Mouse (Mus musculus) C2C12 (cell line): ENCODE results near the gene Tnrc6c. TPM values are rescaled to one million over a fixed set of nuclear protein-coding genes. Genes with fewer than 3 reads are reported as not detected.

Source experiments
- H3K27me3 ChIP-seq: one replicate; pipeline ENCODE4 v1.6.1; 2011; ENCODE audit not compliant: control insufficient read depth, insufficient read depth, insufficient read length
- H3K36me3 ChIP-seq: one replicate; pipeline ENCODE4 v1.6.1; 2011; ENCODE audit not compliant: control insufficient read depth, insufficient read depth
- H3K4me3 ChIP-seq: one replicate; pipeline ENCODE4 v1.5.1; 2011; ENCODE audit warnings: mild to moderate bottlenecking, control low read depth; ENCODE audit not compliant: poor library complexity, insufficient read depth, severe bottlenecking
- H3K79me2 ChIP-seq: one replicate; pipeline ENCODE4 v1.6.1; 2011; ENCODE audit not compliant: control insufficient read depth, insufficient read depth
- H3K79me3 ChIP-seq: one replicate; pipeline ENCODE4 v1.6.1; 2011; ENCODE audit warnings: low read depth, control low read depth
- H3ac ChIP-seq: one replicate; pipeline ENCODE3; 2011; ENCODE audit warnings: low read depth; ENCODE audit not compliant: control insufficient read depth, insufficient read length
- CEBPB ChIP-seq: IDR thresholded peaks from one replicate; pipeline ENCODE4 v1.6.1; 2011; ENCODE audit warnings: low read depth, mild to moderate bottlenecking, control low read depth, moderate library complexity
- CTCF ChIP-seq: IDR thresholded peaks from one replicate; pipeline ENCODE4 v1.5.1; 2011; ENCODE audit not compliant: control insufficient read depth, insufficient read depth, insufficient read length
- FOSL1 ChIP-seq: IDR thresholded peaks from one replicate; pipeline ENCODE4 v1.8.0; 2011; ENCODE audit warnings: mild to moderate bottlenecking, low read length; ENCODE audit not compliant: poor library complexity, insufficient read depth, severe bottlenecking
- MAX ChIP-seq: IDR thresholded peaks from one replicate; pipeline ENCODE4 v1.6.1; 2011; ENCODE audit warnings: mild to moderate bottlenecking, control low read depth
- MYOD1 ChIP-seq: IDR thresholded peaks from one replicate; pipeline ENCODE4 v1.6.1; 2011; ENCODE audit warnings: low read depth; ENCODE audit not compliant: control insufficient read depth, insufficient read length
- MYOG ChIP-seq: IDR thresholded peaks from one replicate; pipeline ENCODE4 v1.6.1; 2011; ENCODE audit not compliant: control insufficient read depth, insufficient read length; ENCODE audit errors: extremely low read depth
- USF1 ChIP-seq: IDR thresholded peaks from one replicate; pipeline ENCODE4 v1.6.1; 2011; ENCODE audit warnings: low read depth, mild to moderate bottlenecking, control low read depth, moderate library complexity
- polyA plus RNA-seq: library from polyadenylated mRNA; unstranded; fragments of >200 nt; fragmentation: generic; extraction: Trizol; gene quantifications from one replicate; pipeline ENCODE4 v1.2.1, GENCODE M21; 2012; ENCODE audit warnings: missing spikeins

The Tnrc6c gene
- polyA plus RNA-seq, 1 experiment, result 6.3 TPM

DNA sequence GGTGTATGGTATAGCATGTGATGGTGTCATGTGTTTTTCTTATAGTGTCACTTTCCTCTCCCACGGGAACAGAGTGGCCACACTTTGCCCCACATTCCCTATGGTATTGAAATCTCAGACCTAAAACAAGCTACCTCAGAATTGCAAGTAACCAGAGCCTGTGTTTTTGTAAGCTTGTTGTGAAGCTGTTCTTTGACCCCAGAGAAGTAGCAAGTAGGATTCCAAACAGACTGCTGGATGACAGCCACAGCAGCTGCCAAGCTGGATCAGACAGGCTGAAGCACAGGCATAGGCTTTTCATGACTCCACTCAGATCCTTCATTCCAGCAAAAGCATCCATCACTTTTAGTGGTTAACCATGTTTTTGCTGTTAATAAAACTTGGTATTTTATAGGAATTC lies 74.8 kb downstream of the Tnrc6c start:
- Histone ChIP-seq H3K79me3 (no peaks in the 10 kb centered on the region), H3K79me2 (no peaks in the 10 kb centered on the region), H3ac (no peak overlapping the region), H3K27me3 (no peaks in the 10 kb centered on the region), H3K36me3 (no peaks in the 10 kb centered on the region), H3K4me3 (no peak overlapping the region)
- TF ChIP-seq MYOD1 (peak; percentile 89), USF1 (peak; percentile 32), CTCF (no peak), CEBPB (no peak), MAX (no peak), FOSL1 (no peak), MYOG (no peak)

DNA sequence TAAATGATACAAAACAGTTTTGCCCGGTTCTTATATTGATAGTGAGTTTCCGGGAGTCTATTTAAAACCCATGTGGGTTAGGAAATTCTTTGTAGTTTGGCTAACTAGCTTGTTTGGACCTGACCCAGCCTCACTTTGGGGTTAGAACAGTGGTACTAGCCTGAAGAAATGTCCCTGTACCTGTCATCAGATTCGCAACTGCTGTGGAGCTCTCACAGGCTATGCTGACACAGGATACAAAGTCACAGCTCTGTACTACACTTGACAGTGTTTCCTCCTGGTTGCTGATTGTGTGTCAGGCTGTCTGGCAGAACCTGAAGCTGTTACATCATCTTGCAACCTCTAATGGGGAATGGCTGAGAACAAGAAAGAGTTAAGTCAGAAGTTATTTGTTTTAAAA lies 75.3 kb downstream of the Tnrc6c start:
- no peaks in the 10 kb centered on the region for H3K27me3 ChIP-seq
- no peak overlapping the region for H3ac ChIP-seq
- TF ChIP-seq USF1 (no peak), MAX (no peak), MYOD1 (no peak)
- no peak overlapping the region for H3K4me3 ChIP-seq
- no peaks in the 10 kb centered on the region for H3K79me3 ChIP-seq
- no peaks in the 10 kb centered on the region for H3K79me2 ChIP-seq
- H3K36me3 ChIP-seq, result no peaks in the 10 kb centered on the region

DNA sequence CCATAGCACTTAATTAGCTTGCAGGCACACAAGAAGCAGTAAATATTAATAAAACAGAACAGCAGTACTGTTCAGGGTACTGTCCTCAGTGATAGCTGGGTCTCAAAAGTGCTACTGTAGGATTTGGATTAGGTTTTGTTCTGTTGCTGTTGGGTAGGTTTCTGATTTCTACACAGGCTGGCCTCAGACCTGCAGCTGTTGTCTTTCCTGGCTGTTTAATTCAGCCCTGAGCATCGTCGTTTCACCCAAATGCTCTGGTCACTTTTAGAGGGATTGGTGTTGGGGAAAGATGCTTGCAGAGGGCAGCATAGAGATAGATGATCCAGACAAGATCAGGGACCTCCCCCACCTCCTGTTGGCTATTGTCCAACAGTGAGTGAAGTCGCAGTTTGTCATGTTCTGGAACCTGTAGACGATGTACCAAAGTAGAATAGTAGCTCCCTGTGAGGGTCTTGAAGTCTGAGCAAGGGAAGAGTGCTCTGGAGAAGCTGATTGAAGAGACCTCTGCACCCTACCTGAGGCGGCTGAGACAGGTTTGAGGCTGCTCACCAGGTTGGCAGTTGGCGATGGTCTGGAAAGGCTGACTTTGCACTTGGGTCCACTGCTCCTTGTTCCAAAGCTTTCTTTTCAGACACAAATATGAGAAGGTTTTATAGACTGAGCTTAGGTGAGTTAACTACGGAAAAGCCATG lies 75.9 kb downstream of the Tnrc6c start:
- Histone ChIP-seq H3K36me3 (no peaks in the 10 kb centered on the region), H3K79me3 (no peaks in the 10 kb centered on the region), H3K27me3 (no peaks in the 10 kb centered on the region), H3K79me2 (no peaks in the 10 kb centered on the region), H3K4me3 (no peak overlapping the region), H3ac (no peak overlapping the region)
- TF ChIP-seq FOSL1 (no peak), CEBPB (no peak), MYOG (no peak), MAX (no peak), MYOD1 (no peak), CTCF (no peak), USF1 (no peak)

DNA sequence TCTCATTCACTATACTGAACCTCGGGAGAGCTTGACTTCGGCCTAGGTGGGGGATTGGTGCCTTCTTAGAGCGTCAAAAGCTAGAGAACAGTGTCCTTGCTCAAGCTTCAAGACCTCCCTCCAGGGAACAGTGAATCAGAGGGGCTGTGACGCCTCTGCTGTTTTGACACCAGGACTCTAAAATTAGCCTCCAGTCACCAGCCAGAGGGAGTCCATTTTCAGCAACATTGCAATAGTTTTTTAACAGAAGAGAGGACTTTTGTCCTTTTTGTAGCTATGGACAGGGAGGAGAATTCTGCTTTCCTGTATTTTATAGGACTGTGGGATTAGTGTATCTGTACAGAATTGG lies 76.4 kb downstream of the Tnrc6c start:
- TF ChIP-seq MAX (no peak), MYOG (no peak), FOSL1 (no peak), CTCF (no peak), USF1 (no peak), MYOD1 (no peak), CEBPB (no peak)
- Histone ChIP-seq H3K79me3 (no peaks in the 10 kb centered on the region), H3K36me3 (no peaks in the 10 kb centered on the region), H3K79me2 (no peaks in the 10 kb centered on the region), H3ac (no peak overlapping the region), H3K27me3 (no peaks in the 10 kb centered on the region), H3K4me3 (no peak overlapping the region)

DNA sequence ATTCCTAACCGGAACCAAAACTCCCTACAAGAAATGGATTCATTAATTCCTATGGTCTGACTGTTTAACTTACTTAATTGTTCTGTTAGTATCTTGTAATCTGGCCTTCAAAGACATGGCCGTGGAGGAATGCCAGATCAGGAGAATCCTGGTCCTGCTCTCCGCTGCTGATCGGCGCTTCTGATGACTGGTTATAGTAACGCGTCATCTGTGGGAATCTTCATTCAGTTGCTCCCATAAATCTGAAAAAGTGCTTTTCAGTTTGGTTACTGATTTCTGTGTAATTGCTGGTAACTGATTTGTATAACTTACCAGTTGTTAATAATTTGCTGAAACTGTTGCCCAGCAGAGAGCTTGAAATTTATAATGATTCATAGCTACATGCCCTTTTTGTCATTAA lies 77.4 kb downstream of the Tnrc6c start:
- no peaks in the 10 kb centered on the region for H3K27me3 ChIP-seq
- TF ChIP-seq MAX (no peak), FOSL1 (no peak)
- H3ac ChIP-seq, result no peak overlapping the region
- no peak overlapping the region for H3K4me3 ChIP-seq
- no peaks in the 10 kb centered on the region for H3K79me2 ChIP-seq
- no peaks in the 10 kb centered on the region for H3K79me3 ChIP-seq
- H3K36me3 ChIP-seq, result no peaks in the 10 kb centered on the region

DNA sequence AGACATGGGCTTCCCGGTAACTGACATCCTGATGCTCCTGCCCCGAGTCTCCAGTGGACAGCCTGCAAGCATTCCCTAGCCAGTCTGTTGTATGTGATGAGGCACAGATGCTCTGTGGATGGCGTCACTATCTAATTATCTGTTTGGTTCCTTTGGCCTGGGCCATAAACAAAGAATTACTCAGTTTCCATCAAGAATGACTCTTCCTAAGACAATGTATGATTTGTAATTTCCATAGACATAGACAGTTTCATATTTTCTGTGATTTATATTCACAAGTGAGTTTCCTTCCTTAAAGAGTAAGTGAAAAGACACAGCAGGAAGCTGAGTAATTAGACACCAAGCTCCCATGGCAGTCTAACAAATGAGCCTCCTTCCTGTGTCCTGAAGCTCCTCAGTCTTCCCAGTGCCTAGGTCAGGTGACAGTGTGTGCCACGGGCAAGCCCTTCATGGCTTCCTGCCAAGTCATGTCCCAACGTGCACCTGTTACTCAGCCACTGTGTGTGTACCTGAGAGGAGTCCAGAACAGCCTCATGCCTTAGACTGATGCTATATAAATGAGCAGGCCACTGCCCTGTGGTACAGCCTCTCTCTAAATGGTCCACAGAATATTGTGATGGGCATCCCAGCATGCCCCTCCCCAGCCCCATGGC lies 82.1 kb downstream of the Tnrc6c start:
- Histone ChIP-seq H3K4me3 (no peak overlapping the region), H3ac (peak overlapping the region; percentile 24), H3K79me3 (no peaks in the 10 kb centered on the region), H3K79me2 (no peaks in the 10 kb centered on the region), H3K27me3 (no peaks in the 10 kb centered on the region), H3K36me3 (peaks cover 27% of the 10 kb centered on the region)
- TF ChIP-seq MYOD1 (peak; percentile 74), MAX (no peak), MYOG (no peak), USF1 (peak; percentile 49), CTCF (no peak)
